Mouse (Mus musculus) intestine, postnatal 0 days (tissue): ENCODE results near the gene Snrnp48. TPM values are rescaled to one million over a fixed set of nuclear protein-coding genes. Genes with fewer than 3 reads are reported as not detected.

ENCODE experiments used
- ATAC-seq: fragments of 200-750 bp; cut with Nextera tagmentation; 2 replicates; pipeline ENCODE4 v1.8.0; 2017; ENCODE audit warnings: mild to moderate bottlenecking, moderate TSS enrichment, moderate library complexity
- H3K27ac ChIP-seq: fragments of 300-500 bp; sonication (generic); 2 replicates; pipeline ENCODE4 v1.5.1; 2014; ENCODE audit warnings: mild to moderate bottlenecking, low read depth, low read length, moderate library complexity
- H3K27me3 ChIP-seq: fragments of 300-500 bp; sonication (generic); replicated peaks from 2 replicates; pipeline ENCODE4 v1.6.1; 2014; ENCODE audit warnings: low read length, mixed read lengths; ENCODE audit not compliant: control insufficient read depth, insufficient read depth
- H3K36me3 ChIP-seq: fragments of 300-500 bp; sonication (generic); 2 replicates; pipeline ENCODE4 v1.6.1; 2014; ENCODE audit warnings: mild to moderate bottlenecking, moderate library complexity; ENCODE audit not compliant: control insufficient read depth, insufficient read depth
- H3K4me1 ChIP-seq: fragments of 300-500 bp; sonication (generic); replicated peaks from 2 replicates; pipeline ENCODE4 v1.6.1; 2014; ENCODE audit warnings: antibody characterized with exemption, low read length, mixed read lengths; ENCODE audit not compliant: control insufficient read depth, insufficient read depth
- H3K4me2 ChIP-seq: fragments of 300-500 bp; sonication (generic); replicated peaks from 2 replicates; pipeline ENCODE4 v1.6.1; 2014; ENCODE audit warnings: low read depth, mild to moderate bottlenecking, moderate library complexity
- H3K4me3 ChIP-seq: fragments of 300-500 bp; sonication (generic); 2 replicates; pipeline ENCODE4 v1.5.1; 2014; ENCODE audit warnings: low read depth, low read length
- H3K9ac ChIP-seq: fragments of 300-500 bp; sonication (generic); 2 replicates; pipeline ENCODE4 v1.6.1; 2014; ENCODE audit warnings: mild to moderate bottlenecking, low read depth, low read length
- H3K9me3 ChIP-seq: fragments of 300-500 bp; sonication (generic); 2 replicates; pipeline ENCODE4 v1.6.1; 2016; ENCODE audit warnings: mixed run types; ENCODE audit not compliant: control insufficient read depth
- CTCF ChIP-seq: sonication (generic); IDR thresholded peaks from 2 replicates; pipeline ENCODE4 v1.5.1; 2016; ENCODE audit warnings: low read depth, mild to moderate bottlenecking, control low read depth, antibody characterized with exemption, moderate library complexity
- WGBS: fragments of 180-500 bp; shearing (Covaris S2); extraction: QIAGEN DNeasy Blood & Tissue Kit; methylation state at CpG from one replicate; pipeline ENCODE4 v1.1.7; 2014; 5-methylcytosine and 5-hydroxymethylcytosine counted together
- polyA plus RNA-seq: library from polyadenylated mRNA; unstranded; fragments of >200 nt; fragmentation: Nextera tagmentation; extraction: Ambion mirVana; gene quantifications from 2 replicates; pipeline ENCODE4 v1.2.1, GENCODE M21; 2015

Snrnp48 gene
- polyA plus RNA-seq, 1 experiment from 2014 or later: 19.5 TPM

GRCm38 (mm10) chr13:38248151-38248550 lies 43.4 kb downstream of the Snrnp48 start:
- H3K27me3 ChIP-seq: no peaks in the 10 kb centered on the region
- no peaks in the 10 kb centered on the region for H3K36me3 ChIP-seq
- no peak overlapping the region for H3K4me3 ChIP-seq
- H3K4me1 ChIP-seq: no peaks in the 10 kb centered on the region
- H3K9ac ChIP-seq: no peak overlapping the region
- H3K9me3 ChIP-seq: no peaks in the 10 kb centered on the region
- H3K4me2 ChIP-seq: no peak overlapping the region
- ATAC-seq: no peak
- WGBS: 35% methylated on average over 5 of the region's 5 CpGs
- no peak for TF ChIP-seq CTCF
- H3K27ac ChIP-seq: no peak overlapping the region

- Histone ChIP-seq H3K9ac (no peak overlapping the region), H3K27me3 (no peaks in the 10 kb centered on the region), H3K27ac (no peak overlapping the region), H3K4me3 (no peak overlapping the region), H3K4me2 (no peak overlapping the region), H3K4me1 (no peaks in the 10 kb centered on the region), H3K36me3 (no peaks in the 10 kb centered on the region), H3K9me3 (no peaks in the 10 kb centered on the region)
- no peak for ATAC-seq
- WGBS: 32% methylated on average over 3 of the region's 3 CpGs
- TF ChIP-seq CTCF: no peak
Observed at GRCm38 (mm10) chr13:38251226-38251625, 46.5 kb downstream of the Snrnp48 start.

- Histone ChIP-seq H3K9me3 (no peaks in the 10 kb centered on the region), H3K4me3 (no peak overlapping the region), H3K36me3 (no peaks in the 10 kb centered on the region), H3K27ac (no peak overlapping the region), H3K4me1 (no peaks in the 10 kb centered on the region), H3K27me3 (no peaks in the 10 kb centered on the region), H3K9ac (no peak overlapping the region), H3K4me2 (no peak overlapping the region)
- 74% methylated on average over 9 of the region's 9 CpGs for WGBS
- no peak for TF ChIP-seq CTCF
- ATAC-seq: no peak
Observed at GRCm38 (mm10) chr13:38253696-38254095, 49.0 kb downstream of the Snrnp48 start.

- TF ChIP-seq CTCF: no peak
- Histone ChIP-seq H3K9me3 (no peaks in the 10 kb centered on the region), H3K4me3 (no peak overlapping the region), H3K27me3 (no peaks in the 10 kb centered on the region), H3K4me1 (no peaks in the 10 kb centered on the region), H3K27ac (no peak overlapping the region), H3K9ac (no peak overlapping the region), H3K36me3 (no peaks in the 10 kb centered on the region), H3K4me2 (no peak overlapping the region)
- no peak for ATAC-seq
- 77% methylated on average over 2 of the region's 2 CpGs for WGBS
Observed at GRCm38 (mm10) chr13:38258901-38259300, 54.2 kb downstream of the Snrnp48 start.

DNA sequence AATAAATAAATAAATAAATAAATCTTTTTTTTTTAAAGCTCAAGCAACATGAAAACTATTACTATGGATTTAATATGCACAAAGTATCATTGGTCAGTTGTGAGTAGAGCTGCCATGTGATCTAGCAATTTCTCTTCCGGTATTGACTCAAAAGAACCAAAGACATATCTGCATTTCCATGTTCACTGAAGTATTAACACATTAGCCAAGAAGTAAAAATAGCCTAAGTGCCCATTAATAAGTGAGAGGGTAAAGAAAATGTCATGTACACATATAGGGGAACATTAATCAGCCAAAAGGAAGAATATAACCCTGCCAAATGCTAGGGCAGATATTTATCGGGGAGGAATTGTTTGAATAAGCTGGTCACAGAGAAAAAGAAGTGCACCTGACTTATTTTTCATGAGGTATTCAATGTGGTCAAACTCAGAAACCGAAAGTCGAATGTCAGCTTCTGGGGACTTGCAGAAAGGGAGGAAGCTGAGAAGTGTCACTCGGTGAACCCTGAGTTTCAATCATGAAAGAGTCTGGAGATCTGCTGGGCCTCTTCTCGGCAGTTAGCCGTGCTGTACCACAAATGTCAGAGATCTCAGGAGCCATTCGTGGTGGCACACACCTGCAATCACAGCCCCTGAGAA lies 64.4 kb downstream of the Snrnp48 start:
- Histone ChIP-seq H3K9me3 (0 out of 2 replicates have a peak, but pooled peaks cover 2% of the 10 kb centered on the region), H3K36me3 (no peaks in the 10 kb centered on the region), H3K27ac (no peak overlapping the region), H3K9ac (no peak overlapping the region), H3K4me1 (no peaks in the 10 kb centered on the region), H3K27me3 (no peaks in the 10 kb centered on the region), H3K4me3 (no peak overlapping the region), H3K4me2 (no peak overlapping the region)
- no peak for ATAC-seq
- TF ChIP-seq CTCF: no peak
- 83% methylated on average over 8 of the region's 8 CpGs for WGBS

GRCm38 (mm10) chr13:38272624-38273023 lies 67.9 kb downstream of the Snrnp48 start:
- no peak overlapping the region for H3K4me3 ChIP-seq
- no peak overlapping the region for H3K4me2 ChIP-seq
- H3K9ac ChIP-seq: no peak overlapping the region
- H3K27ac ChIP-seq: no peak overlapping the region
- H3K36me3 ChIP-seq: no peaks in the 10 kb centered on the region
- TF ChIP-seq CTCF: no peak
- 62% methylated on average over 3 of the region's 3 CpGs for WGBS
- H3K4me1 ChIP-seq: no peaks in the 10 kb centered on the region
- no peaks in the 10 kb centered on the region for H3K27me3 ChIP-seq
- no peak for ATAC-seq
- H3K9me3 ChIP-seq: no peaks in the 10 kb centered on the region

Other genes with a start within 250 kb of the Snrnp48 start
- gene Ssr1, start 210.7 kb upstream of the Snrnp48 start, polyA plus RNA-seq: 76.2 and 77.9 TPM in 2 replicates
- 15.7 and 20.6 TPM in 2 replicates for gene Riok1, start 167.9 kb upstream of the Snrnp48 start, polyA plus RNA-seq
- 0.63 and 0.71 TPM in 2 replicates for gene Cage1, start 167.9 kb upstream of the Snrnp48 start, polyA plus RNA-seq
- gene Dsp, start 53.6 kb upstream of the Snrnp48 start, polyA plus RNA-seq: 14.8 and 15.7 TPM in 2 replicates
- gene Bmp6, start 140.2 kb downstream of the Snrnp48 start, polyA plus RNA-seq: 0.76 and 1.1 TPM in 2 replicates